Mouse (Mus musculus) frontal cortex, postnatal 25 days (tissue): ENCODE results near the gene Olfr1354.
"Not testable (repeated sequence)": the region's sequence is repeated elsewhere in the genome, so short reads cannot be mapped to it uniquely, and the experiment has no call there.

Experiments used
- DNase-seq, 2 experiments: peaks; one replicate each; pipeline ENCODE4 v3.0.0; 2022; ENCODE audit warnings: low spot score in 2 of 2

Olfr1354 gene

DNA sequence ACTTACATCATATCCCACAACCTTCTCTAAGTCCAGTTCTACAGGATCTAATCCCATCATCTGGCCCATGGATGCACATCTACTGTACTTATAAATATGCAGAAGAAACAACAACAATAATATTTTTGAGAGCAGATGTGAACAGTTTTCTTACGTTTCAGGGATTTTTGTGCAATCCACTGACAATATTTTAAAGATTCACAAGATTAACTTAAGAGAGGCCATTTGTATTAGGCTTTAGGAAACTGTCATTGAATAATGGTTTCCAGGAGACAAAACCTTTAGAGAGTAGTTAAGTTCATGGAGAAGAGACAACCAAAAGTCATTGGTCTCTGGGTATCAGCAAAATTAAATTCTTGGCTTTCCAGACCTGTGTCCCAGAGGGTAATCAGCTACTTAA is at the start of gene Olfr1354:
Olfr1354 (plus strand) TSS at position 301 of the 400 bp plus-strand sequence.
- DNase-seq, result not testable (repeated sequence)

DNA sequence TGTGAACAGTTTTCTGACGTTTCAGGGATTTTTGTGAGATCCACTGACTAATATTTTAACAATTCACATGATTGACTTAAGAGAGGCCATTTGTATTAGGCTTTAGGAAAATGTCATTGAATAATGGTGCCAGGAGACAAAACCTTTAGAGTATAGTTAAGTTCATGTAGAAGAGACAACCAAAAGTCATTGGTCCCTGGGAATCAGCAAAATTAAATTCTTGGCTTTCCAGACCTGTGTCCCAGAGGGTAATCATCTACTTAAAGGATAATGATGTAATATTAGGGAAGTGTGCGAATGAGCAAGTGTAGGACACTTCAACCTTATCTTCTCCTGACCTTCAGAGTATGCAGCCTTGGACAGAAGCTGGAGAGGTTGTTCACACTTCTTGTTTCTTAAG is 37.7 kb upstream of the Olfr1354 start, which contains the start of gene Olfr1355:
Olfr1355 (plus strand) TSS at position 301 of the 400 bp plus-strand sequence.
- DNase-seq, result no peak

DNA sequence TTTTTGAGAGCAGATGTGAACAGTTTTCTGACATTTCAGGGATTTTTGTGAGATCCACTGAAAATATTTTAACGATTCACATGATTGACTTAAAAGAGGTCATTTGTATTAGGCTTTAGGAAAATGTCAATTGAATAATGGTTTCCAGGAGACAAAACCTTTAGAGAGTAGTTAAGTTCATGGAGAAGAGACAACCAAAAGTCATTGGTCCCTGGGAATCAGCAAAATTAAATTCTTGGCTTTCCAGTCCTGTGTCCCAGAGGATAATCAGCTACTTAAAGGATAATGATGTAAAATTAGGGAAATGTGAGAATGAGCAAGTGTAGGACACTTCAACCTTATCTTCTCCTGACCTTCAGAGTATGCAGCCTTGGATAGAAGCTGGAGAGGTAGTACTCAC is 37.4 kb downstream of the Olfr1354 start, which contains the start of gene Olfr8:
Olfr8 (plus strand) TSS at position 301 of the 400 bp plus-strand sequence.
- DNase-seq, result not testable (repeated sequence)

DNA sequence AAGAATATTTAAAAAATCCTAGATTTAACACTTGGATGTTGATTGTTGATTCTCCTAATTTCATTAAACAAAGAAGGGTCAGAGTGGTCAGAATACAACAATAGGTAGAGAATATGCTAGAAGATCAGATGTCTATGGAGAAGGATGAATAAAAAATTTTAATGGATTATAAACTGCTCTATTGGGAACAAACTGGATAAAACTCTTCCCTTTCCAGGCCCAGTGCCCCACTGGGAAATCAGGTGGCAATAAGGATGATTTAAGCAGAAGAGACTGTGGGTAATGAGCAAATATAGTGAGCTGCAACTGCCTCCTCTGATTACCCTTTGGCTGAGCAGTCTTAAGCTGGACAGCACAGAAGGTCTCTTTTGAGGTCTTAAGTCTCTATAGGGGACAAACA is 50.0 kb downstream of the Olfr1354 start, which contains the start of gene Olfr1353:
Olfr1353 (plus strand) TSS at position 301 of the 400 bp plus-strand sequence.
- not testable (repeated sequence) for DNase-seq
